Comparison of ENCODE assay signal across 8 mouse cellular contexts in genomic region chr1:36368112-36368968, GRCm38 (mm10). TPM values are rescaled to one million over a fixed set of nuclear protein-coding genes. Genes with fewer than 3 reads are reported as not detected.
DNase-seq lines count a peak whose midpoint lies in the region; ATAC-seq and TF ChIP-seq lines count a peak whose summit lies in the region.
"Had no signal": no experiment of that assay in that cellular context is flagged by ENCODE, and none has a peak within 500 bp of the region (broad histone marks: within the 10 kb centered on the region; RNA-seq: fewer than 3 reads in every experiment).

No protein-coding gene starts in this region.

- 6% methylated on average over 43 of the region's 55 CpGs for whole genome bisulfite sequencing in embryonic facial prominence, embryonic 12.5 days
- WGBS in heart, embryonic 13.5 days: 5% methylated on average over 37 of the region's 55 CpGs
- 3% methylated on average over 55 of the region's 55 CpGs for WGBS in kidney, embryonic 15.5 days
- 3% methylated on average over 44 of the region's 55 CpGs for WGBS in lung, embryonic 14.5 days

- TF ChIP-seq EP300 in CH12.LX (IDR thresholded peaks at IDR 0.05; ENCODE audit: low read length): no peak

- TF ChIP-seq CTCF in CH12.LX (conservative IDR thresholded peaks at IDR 0.05 in 1 of 2, IDR thresholded peaks at IDR 0.05 in 1 of 2; ENCODE audit: low read depth in 2 of 2, low read length in 2 of 2): no peak
- no peak for TF ChIP-seq CTCF in lung, embryonic 14.5 days (IDR thresholded peaks at IDR 0.05; ENCODE audit: low read depth)

- H3K9me3 ChIP-seq in CH12.LX (replicated peaks; ENCODE audit: low read length): peaks cover 2% of the 10 kb centered on the region
- H3K9me3 ChIP-seq in embryonic facial prominence, embryonic 12.5 days: no peaks in the 10 kb centered on the region
- no peaks in the 10 kb centered on the region for H3K9me3 ChIP-seq in heart, embryonic 13.5 days
- no peaks in the 10 kb centered on the region for H3K9me3 ChIP-seq in kidney, embryonic 15.5 days (replicated peaks)
- no peaks in the 10 kb centered on the region for H3K9me3 ChIP-seq in lung, embryonic 14.5 days (ENCODE audit: low read depth, low read length)

- peaks cover 7 to 24% of the 10 kb centered on the region in 2 experiments for H3K4me1 ChIP-seq in CH12.LX (ENCODE audit: control insufficient read depth in 1 of 2, insufficient read depth in 2 of 2)
- H3K4me1 ChIP-seq in embryonic facial prominence, embryonic 12.5 days: peaks cover 14% of the 10 kb centered on the region
- peaks cover 14% of the 10 kb centered on the region for H3K4me1 ChIP-seq in heart, embryonic 13.5 days
- H3K4me1 ChIP-seq in kidney, embryonic 15.5 days: peaks cover 18% of the 10 kb centered on the region
- H3K4me1 ChIP-seq in lung, embryonic 14.5 days (ENCODE audit: insufficient read depth): peaks cover 12% of the 10 kb centered on the region

- peak overlapping the region; percentile 69 for H3K4me2 ChIP-seq in CH12.LX (ENCODE audit: insufficient read depth, low read depth, poor library complexity, severe bottlenecking)
- peak overlapping the region; percentile 73 for H3K4me2 ChIP-seq in embryonic facial prominence, embryonic 12.5 days (replicated peaks)
- peak overlapping the region; percentile 81 for H3K4me2 ChIP-seq in heart, embryonic 13.5 days
- H3K4me2 ChIP-seq in kidney, embryonic 15.5 days: peak overlapping the region; percentile 73
- peak overlapping the region; percentile 85 for H3K4me2 ChIP-seq in lung, embryonic 14.5 days

- TF ChIP-seq POLR2A in CH12.LX (IDR thresholded peaks at IDR 0.05; ENCODE audit: low read depth, low read length): no peak

- no peaks in the 10 kb centered on the region for H3K27me3 ChIP-seq in CH12.LX (replicated peaks)
- H3K27me3 ChIP-seq in embryonic facial prominence, embryonic 12.5 days: no peaks in the 10 kb centered on the region
- H3K27me3 ChIP-seq in heart, embryonic 13.5 days (replicated peaks): no peaks in the 10 kb centered on the region
- no peaks in the 10 kb centered on the region for H3K27me3 ChIP-seq in kidney, embryonic 15.5 days
- H3K27me3 ChIP-seq in lung, embryonic 14.5 days (ENCODE audit: insufficient read depth, low read length): no peaks in the 10 kb centered on the region

- ATAC-seq in embryonic facial prominence, embryonic 12.5 days (ENCODE audit: insufficient number of reproducible peaks, insufficient read depth, low FRiP score, low TSS enrichment): peak; percentile 68
- ATAC-seq in heart, embryonic 13.5 days (ENCODE audit: extremely low read depth, insufficient number of reproducible peaks, low FRiP score, low TSS enrichment): peak; percentile 74
- ATAC-seq in kidney, embryonic 15.5 days (replicated peaks; ENCODE audit: low FRiP score): peak; percentile 88
- ATAC-seq in lung, embryonic 14.5 days (ENCODE audit: insufficient read depth): peak; percentile 89
- peak; percentile 13; the same call in 1 of the 2 replicates for ATAC-seq in neutrophil, adult 5-6 weeks (ENCODE audit: extremely low read depth, insufficient number of reproducible peaks, low FRiP score, poor library complexity, severe bottlenecking)

- in situ Hi-C loops in CH12.LX (cut with MboI; ENCODE audit: low pct_ligation_motif_present, low pct_unique_long_range_greater_than_20kb, low sequenced_read_pairs): loop anchor here (10.0 kb wide), 1 partner anchor 106 kb away; the partner anchor contains the start of gene Cnnm4

- dilution Hi-C loops in CH12.LX (cut with MboI; ENCODE audit: extremely low pct_ligation_motif_present, extremely low pct_unique_long_range_greater_than_20kb, low sequenced_read_pairs): no loop called here

- H3K79me2 ChIP-seq in CH12.LX (replicated peaks; ENCODE audit: control insufficient read depth, extremely low read depth, insufficient read depth, poor library complexity, severe bottlenecking): peaks cover 27% of the 10 kb centered on the region

- peak overlapping the region; percentile 70 to 85 (median 85) for H3K4me3 ChIP-seq in CH12.LX (replicated peaks in 1 of 3; ENCODE audit: low read depth in 2 of 3, low read length in 2 of 3, poor library complexity in 1 of 3)
- peak overlapping the region; percentile 91 for H3K4me3 ChIP-seq in embryonic facial prominence, embryonic 12.5 days
- H3K4me3 ChIP-seq in heart, embryonic 13.5 days: peak overlapping the region; percentile 72
- H3K4me3 ChIP-seq in kidney, embryonic 15.5 days (replicated peaks): peak overlapping the region; percentile 91
- peak overlapping the region; percentile 90 for H3K4me3 ChIP-seq in lung, embryonic 14.5 days (ENCODE audit: low read depth, low read length)

- TF ChIP-seq RAD21 in CH12.LX (IDR thresholded peaks at IDR 0.05; ENCODE audit: low read depth, low read length): no peak

- DNase-seq in CH12.LX (ENCODE audit: extremely low read depth): peak; percentile 27
- peak; percentile 48 for DNase-seq in T-cell, adult 2 months (ENCODE audit: low spot score)
- peak; percentile 65 for DNase-seq in lung, embryonic 14.5 days

- peak overlapping the region; percentile 82 for H3K9ac ChIP-seq in CH12.LX (ENCODE audit: insufficient read depth, low read depth)
- H3K9ac ChIP-seq in embryonic facial prominence, embryonic 12.5 days: peak overlapping the region; percentile 96
- H3K9ac ChIP-seq in heart, embryonic 13.5 days: peak overlapping the region; percentile 92
- peak overlapping the region; percentile 95 for H3K9ac ChIP-seq in kidney, embryonic 15.5 days
- peak overlapping the region; percentile 94 for H3K9ac ChIP-seq in lung, embryonic 14.5 days

- H3K27ac ChIP-seq in CH12.LX (ENCODE audit: insufficient read depth, low read depth): no peak overlapping the region; the same call in 1 of the 2 replicates
- peak overlapping the region; percentile 86 for H3K27ac ChIP-seq in embryonic facial prominence, embryonic 12.5 days
- peak overlapping the region; percentile 76 for H3K27ac ChIP-seq in heart, embryonic 13.5 days (replicated peaks)
- H3K27ac ChIP-seq in kidney, embryonic 15.5 days: peak overlapping the region; percentile 83
- H3K27ac ChIP-seq in lung, embryonic 14.5 days (ENCODE audit: low read depth): peak overlapping the region; percentile 66

- peaks cover 9 to 34% of the 10 kb centered on the region in 2 experiments for H3K36me3 ChIP-seq in CH12.LX (replicated peaks in 1 of 2; ENCODE audit: control insufficient read depth in 1 of 2, insufficient read depth in 1 of 2, low read length in 1 of 2)
- H3K36me3 ChIP-seq in embryonic facial prominence, embryonic 12.5 days: peaks cover 27% of the 10 kb centered on the region
- peaks cover 33% of the 10 kb centered on the region for H3K36me3 ChIP-seq in heart, embryonic 13.5 days
- H3K36me3 ChIP-seq in kidney, embryonic 15.5 days: peaks cover 35% of the 10 kb centered on the region
- H3K36me3 ChIP-seq in lung, embryonic 14.5 days (ENCODE audit: insufficient read depth): peaks cover 31% of the 10 kb centered on the region

TF ChIP-seq in CH12.LX, 34 proteins besides CTCF, POLR2A, EP300 and RAD21:
- TF ChIP-seq TBP (conservative IDR thresholded peaks at IDR 0.05; ENCODE audit: low read depth, low read length): 0 out of 2 replicates have a peak, but pooled peaks have one; percentile 5
- TF ChIP-seq SMC3 (IDR thresholded peaks at IDR 0.05; ENCODE audit: low read depth, low read length): no peak
- TF ChIP-seq KAT2A (IDR thresholded peaks at IDR 0.05; ENCODE audit: insufficient replicate concordance, low read length): no peak
- TF ChIP-seq MAZ (IDR thresholded peaks at IDR 0.05; ENCODE audit: low read depth, low read length): no peak
- no peak for TF ChIP-seq RCOR1 (conservative IDR thresholded peaks at IDR 0.05; ENCODE audit: low read depth, low read length)
- TF ChIP-seq MAX (IDR thresholded peaks at IDR 0.05; ENCODE audit: low read length): peak; percentile 25; the same call in 1 of the 2 replicates
- TF ChIP-seq UBTF (IDR thresholded peaks at IDR 0.05; ENCODE audit: low read depth, low read length): peak; percentile 61; the same call in 1 of the 2 replicates
- TF ChIP-seq E2F4 (IDR thresholded peaks at IDR 0.05; ENCODE audit: insufficient replicate concordance, low read depth, low read length): no peak
- TF ChIP-seq MEF2A (IDR thresholded peaks at IDR 0.05; ENCODE audit: borderline replicate concordance, low read depth, low read length): no peak
- no peak for TF ChIP-seq JUN (IDR thresholded peaks at IDR 0.05; ENCODE audit: insufficient read depth, low read depth, low read length)
- TF ChIP-seq GABPA (IDR thresholded peaks at IDR 0.05; ENCODE audit: insufficient replicate concordance, low read depth, low read length): no peak
- no peak for TF ChIP-seq ELF1 (IDR thresholded peaks at IDR 0.05; ENCODE audit: low read depth, low read length)
- TF ChIP-seq NRF1 (IDR thresholded peaks at IDR 0.05; ENCODE audit: low read depth, low read length): no peak
- TF ChIP-seq USF1 (IDR thresholded peaks at IDR 0.05; ENCODE audit: low read depth, low read length): no peak
- TF ChIP-seq SIN3A (IDR thresholded peaks at IDR 0.05; ENCODE audit: low read length): peak; percentile 24; the same call in 1 of the 2 replicates
- TF ChIP-seq ZC3H11A (IDR thresholded peaks at IDR 0.05; ENCODE audit: low read depth, low read length): no peak
- no peak for TF ChIP-seq MAFK (IDR thresholded peaks at IDR 0.05; ENCODE audit: insufficient replicate concordance, low read length)
- TF ChIP-seq USF2 (conservative IDR thresholded peaks at IDR 0.05; ENCODE audit: low read depth, low read length): no peak
- no peak for TF ChIP-seq IRF4 (IDR thresholded peaks at IDR 0.05; ENCODE audit: low read depth, low read length)

RNA-seq across cellular contexts. Expression of gene Kansl3, which starts 0.6 kb away (rescaled TPM):
- total RNA-seq in CH12.LX (2012; rRNA removed) (16.5 and 17.0 TPM in 2 replicates), CH12.LX (2014; rRNA removed) (14.3 TPM in 2 replicates)
- 19.7 and 21.2 TPM in 2 replicates for polyA plus RNA-seq in CH12.LX (2012; ENCODE audit: insufficient read length, low read depth)
- 54.1 and 58.7 TPM in 2 replicates for polyA plus RNA-seq in embryonic facial prominence, embryonic 12.5 days (2016; fragmentation: Nextera tagmentation; extraction: Ambion mirVana)
- polyA plus RNA-seq in heart, embryonic 13.5 days (2015; fragmentation: Nextera tagmentation; extraction: Ambion mirVana): 39.0 and 39.5 TPM in 2 replicates
- polyA plus RNA-seq in kidney, embryonic 15.5 days (2015; fragmentation: Nextera tagmentation; extraction: Ambion mirVana): 44.8 and 49.9 TPM in 2 replicates
- polyA plus RNA-seq in lung, embryonic 14.5 days (2014; fragmentation: Nextera tagmentation; extraction: Ambion mirVana): 41.4 and 46.3 TPM in 2 replicates
- total RNA-seq in neutrophil, adult 5-6 weeks (2017): 57.2 and 67.0 TPM in 2 replicates

RNA-seq across cellular contexts. Expression of gene Fer1l5, which starts 3.8 kb away (rescaled TPM):
- total RNA-seq in CH12.LX (2012; rRNA removed) (0.08 TPM in 1 of 2 replicates, not detected in the other), CH12.LX (2014; rRNA removed) (not detected in 2 replicates)
- 0.85 and 1.2 TPM in 2 replicates for polyA plus RNA-seq in CH12.LX (2012; ENCODE audit: insufficient read length, low read depth)
- 1.3 and 2.1 TPM in 2 replicates for polyA plus RNA-seq in embryonic facial prominence, embryonic 12.5 days (2016; fragmentation: Nextera tagmentation; extraction: Ambion mirVana)
- 0.78 and 0.89 TPM in 2 replicates for polyA plus RNA-seq in heart, embryonic 13.5 days (2015; fragmentation: Nextera tagmentation; extraction: Ambion mirVana)
- polyA plus RNA-seq in kidney, embryonic 15.5 days (2015; fragmentation: Nextera tagmentation; extraction: Ambion mirVana): 1.0 and 1.5 TPM in 2 replicates
- 0.53 and 0.58 TPM in 2 replicates for polyA plus RNA-seq in lung, embryonic 14.5 days (2014; fragmentation: Nextera tagmentation; extraction: Ambion mirVana)
- total RNA-seq in neutrophil, adult 5-6 weeks (2017): 0.35 TPM in 1 of 2 replicates, not detected in the other
- total RNA-seq: layer of hippocampus, postnatal 25 days had no signal

Comparison
In these comparisons a context has a peak if more than half of its experiments do, and no peak if none do; other contexts are left out.
1. ATAC-seq: peak in every context shown above with its lines; median percentile 89 in lung, embryonic 14.5 days; 88 in kidney, embryonic 15.5 days; 74 in heart, embryonic 13.5 days; 68 in embryonic facial prominence, embryonic 12.5 days; 13 in neutrophil, adult 5-6 weeks.